Mouse (Mus musculus) erythroblast, embryonic 14.5 days (primary cell): ENCODE data around the gene Kpna1. TPM values are rescaled to one million over a fixed set of nuclear protein-coding genes. Genes with fewer than 3 reads are reported as not detected.
A peak's percentile ranks its signal among the peaks of the same experiment; 100 is the strongest.

ENCODE experiments used
- H3K27me3 ChIP-seq: 2 replicates; pipeline ENCODE4 v1.6.1; 2012; ENCODE audit warnings: inconsistent platforms; ENCODE audit not compliant: control insufficient read depth
- H3K36me3 ChIP-seq: 2 replicates; pipeline ENCODE4 v1.6.1; 2012; ENCODE audit warnings: mild to moderate bottlenecking, inconsistent platforms; ENCODE audit not compliant: control insufficient read depth
- H3K4me1 ChIP-seq: 2 replicates; pipeline ENCODE4 v1.6.1; 2012; ENCODE audit warnings: inconsistent platforms; ENCODE audit not compliant: control insufficient read depth
- H3K4me3 ChIP-seq: replicated peaks from 2 replicates; pipeline ENCODE3; 2012; ENCODE audit warnings: moderate library complexity, mild to moderate bottlenecking, inconsistent platforms
- H3K9me3 ChIP-seq: 2 replicates; pipeline ENCODE4 v1.6.1; 2012; ENCODE audit warnings: low read length, inconsistent platforms, mixed read lengths; ENCODE audit not compliant: control insufficient read depth
- GATA1 ChIP-seq: IDR thresholded peaks from 2 replicates; pipeline ENCODE4 v1.6.1; 2012; ENCODE audit warnings: low read length, inconsistent platforms, mixed read lengths
- TAL1 ChIP-seq: IDR thresholded peaks from 3 replicates; pipeline ENCODE4 v1.6.1; 2012; ENCODE audit warnings: low read length, inconsistent platforms, mixed read lengths
- polyA plus RNA-seq: library from polyadenylated mRNA; stranded (reverse); fragments of >175 nt; gene quantifications from 2 replicates; pipeline ENCODE4 v1.2.3, GENCODE M21; 2012

Kpna1 gene
- polyA plus RNA-seq, 1 experiment: 5.2 TPM

DNA sequence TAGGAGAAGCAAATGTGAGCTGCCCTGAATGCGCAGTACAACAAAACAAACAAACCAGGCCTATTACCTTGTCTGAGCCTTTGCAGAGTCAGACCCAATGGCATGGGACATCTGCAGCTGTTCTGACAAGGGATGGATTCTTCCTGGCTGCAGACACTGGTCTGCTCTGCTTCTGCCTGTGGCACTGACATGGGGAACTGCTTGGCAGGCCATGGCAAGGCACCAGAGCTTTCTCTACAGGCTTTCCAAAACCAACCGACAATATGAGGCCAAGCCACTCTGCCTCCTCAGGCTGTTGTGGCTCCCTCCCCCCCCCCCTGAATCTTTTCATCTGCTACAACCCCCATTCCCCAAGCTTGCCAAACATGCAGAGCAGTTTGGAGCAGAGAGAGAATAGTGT is 84.8 kb downstream of the Kpna1 start:
- H3K4me3 ChIP-seq: no peak overlapping the region
- no peaks in the 10 kb centered on the region for H3K27me3 ChIP-seq
- peaks cover 38% of the 10 kb centered on the region for H3K4me1 ChIP-seq
- peaks cover 37% of the 10 kb centered on the region for H3K36me3 ChIP-seq
- H3K9me3 ChIP-seq: no peaks in the 10 kb centered on the region
- TF ChIP-seq TAL1 (no peak), GATA1 (no peak)

DNA sequence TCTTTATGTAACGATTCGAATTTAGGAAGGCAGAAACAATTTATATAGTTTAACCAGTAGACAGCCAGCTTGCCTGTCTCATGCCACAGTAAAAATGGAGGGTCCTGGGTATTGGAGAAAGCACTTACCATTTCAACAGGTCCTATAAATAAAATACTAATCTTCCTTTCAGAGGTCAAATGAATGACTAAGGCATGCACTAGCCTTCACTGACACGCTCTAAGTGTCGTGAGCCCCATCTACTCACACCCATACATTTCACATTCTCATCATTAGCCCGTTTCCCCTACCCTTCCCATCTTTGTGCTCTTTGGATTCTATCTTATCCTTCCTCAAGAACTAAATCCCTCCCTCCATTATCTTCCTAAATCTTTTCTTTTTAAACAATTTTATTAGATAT is 86.4 kb downstream of the Kpna1 start:
- no peaks in the 10 kb centered on the region for H3K9me3 ChIP-seq
- no peak overlapping the region for H3K4me3 ChIP-seq
- peaks cover 51% of the 10 kb centered on the region for H3K36me3 ChIP-seq
- H3K27me3 ChIP-seq: no peaks in the 10 kb centered on the region
- TF ChIP-seq GATA1 (no peak), TAL1 (no peak)
- H3K4me1 ChIP-seq: peaks cover 48% of the 10 kb centered on the region

DNA sequence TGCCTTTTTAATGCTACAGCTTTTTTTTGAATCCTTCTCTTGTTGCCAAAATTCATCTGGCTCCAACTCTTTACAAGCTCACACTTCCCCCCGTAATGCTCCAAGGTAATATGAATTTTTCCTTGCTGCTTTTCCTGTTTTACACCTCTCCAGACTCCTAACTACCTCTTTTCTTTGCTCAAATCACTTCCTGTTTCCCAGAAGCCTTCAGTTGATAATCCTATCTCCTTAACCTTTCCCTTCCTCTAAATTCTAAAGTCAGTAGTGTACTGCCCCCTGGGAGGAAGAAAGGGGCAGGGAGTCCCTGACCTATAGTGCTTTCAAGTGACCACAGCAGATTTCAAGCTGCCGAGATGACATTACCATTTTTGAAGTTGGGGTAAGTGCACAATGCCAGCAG is 89.1 kb downstream of the Kpna1 start:
- Histone ChIP-seq H3K36me3 (peaks cover 38% of the 10 kb centered on the region), H3K27me3 (no peaks in the 10 kb centered on the region), H3K4me3 (no peak overlapping the region), H3K9me3 (no peaks in the 10 kb centered on the region), H3K4me1 (peaks cover 51% of the 10 kb centered on the region)
- TF ChIP-seq GATA1 (no peak), TAL1 (no peak)

DNA sequence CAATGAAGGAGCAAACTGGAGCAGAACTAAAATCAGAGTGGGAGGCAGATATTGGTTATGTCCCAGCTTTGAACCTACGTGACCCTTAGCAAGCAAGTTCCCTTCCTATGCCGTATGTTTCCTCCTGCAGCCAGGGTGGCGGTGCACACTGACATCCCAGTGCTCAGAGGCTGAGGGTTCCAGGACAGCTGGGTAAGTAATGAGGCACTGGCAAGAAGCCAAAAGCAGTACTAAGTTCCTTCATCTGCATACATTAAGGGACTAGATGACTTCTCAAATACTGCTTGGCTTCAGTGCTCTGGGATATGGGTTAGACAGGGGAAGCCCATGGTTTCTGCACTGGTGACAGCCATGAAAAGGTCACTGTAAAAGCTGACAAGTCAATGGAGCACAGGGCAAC is 89.8 kb downstream of the Kpna1 start:
- no peaks in the 10 kb centered on the region for H3K9me3 ChIP-seq
- no peaks in the 10 kb centered on the region for H3K27me3 ChIP-seq
- peaks cover 35% of the 10 kb centered on the region for H3K36me3 ChIP-seq
- peaks cover 50% of the 10 kb centered on the region for H3K4me1 ChIP-seq
- H3K4me3 ChIP-seq: no peak overlapping the region
- TF ChIP-seq TAL1 (no peak), GATA1 (no peak)

DNA sequence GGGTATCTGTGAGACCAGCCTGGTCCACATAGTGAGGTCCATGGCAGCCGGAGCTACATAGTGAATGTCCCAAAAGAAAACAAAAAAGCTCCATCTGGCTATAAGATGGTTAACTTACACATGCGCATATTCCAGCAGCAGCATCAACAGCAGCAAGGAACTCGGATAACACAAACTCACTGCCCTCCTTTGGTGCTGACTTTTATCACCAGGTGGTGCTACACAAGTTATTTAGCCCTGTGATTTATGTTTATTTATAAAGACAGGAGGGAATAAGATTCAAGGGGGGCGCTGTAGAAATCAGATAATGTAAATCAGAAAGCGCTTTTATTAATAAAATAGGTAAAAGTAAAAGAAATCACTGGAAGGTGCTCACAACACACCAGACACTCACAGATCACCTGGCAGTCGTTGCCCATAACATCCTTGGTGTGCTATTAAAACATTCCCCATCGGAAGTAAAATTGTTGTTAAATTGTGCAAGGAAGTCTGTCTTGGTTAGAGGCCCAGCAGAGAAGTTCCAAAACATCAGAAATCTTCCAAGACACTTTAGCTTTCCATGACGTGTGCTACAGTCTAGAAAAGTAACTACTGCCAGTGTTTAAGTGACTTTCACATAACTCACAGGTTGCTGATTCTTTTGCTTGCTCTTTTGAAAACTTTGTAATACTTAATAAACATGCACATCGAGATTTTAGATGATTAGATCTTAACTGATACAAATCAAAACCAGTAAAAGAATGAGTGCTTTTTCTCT is 91.4 kb downstream of the Kpna1 start:
- Histone ChIP-seq H3K9me3 (no peaks in the 10 kb centered on the region), H3K27me3 (no peaks in the 10 kb centered on the region), H3K4me3 (peak overlapping the region; percentile 77), H3K36me3 (peaks cover 38% of the 10 kb centered on the region), H3K4me1 (peaks cover 49% of the 10 kb centered on the region)
- no peak for TF ChIP-seq TAL1
- TF ChIP-seq GATA1: no peak

DNA sequence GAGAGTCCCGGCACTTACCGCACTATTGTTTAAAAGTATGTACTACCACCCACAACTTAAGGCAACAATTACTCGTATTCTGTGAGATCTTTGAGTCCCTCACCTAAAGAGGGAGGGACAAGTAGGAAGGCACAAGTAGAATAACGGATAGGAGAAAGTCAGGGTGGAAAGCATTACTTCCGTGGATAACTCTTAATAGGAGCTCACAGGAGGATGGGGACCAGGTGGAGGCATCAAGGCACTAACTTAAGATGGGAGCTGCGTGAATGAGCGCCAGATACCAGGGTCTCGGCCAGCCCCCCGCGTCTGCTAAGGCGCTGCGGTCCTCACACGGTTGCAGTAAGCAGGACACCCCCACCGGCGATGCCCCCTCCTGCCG is 92.5 kb downstream of the Kpna1 start:
- no peaks in the 10 kb centered on the region for H3K27me3 ChIP-seq
- H3K9me3 ChIP-seq: no peaks in the 10 kb centered on the region
- H3K4me1 ChIP-seq: peaks cover 47% of the 10 kb centered on the region
- H3K4me3 ChIP-seq: peak overlapping the region; percentile 77
- TF ChIP-seq GATA1 (no peak), TAL1 (no peak)
- peaks cover 33% of the 10 kb centered on the region for H3K36me3 ChIP-seq

DNA sequence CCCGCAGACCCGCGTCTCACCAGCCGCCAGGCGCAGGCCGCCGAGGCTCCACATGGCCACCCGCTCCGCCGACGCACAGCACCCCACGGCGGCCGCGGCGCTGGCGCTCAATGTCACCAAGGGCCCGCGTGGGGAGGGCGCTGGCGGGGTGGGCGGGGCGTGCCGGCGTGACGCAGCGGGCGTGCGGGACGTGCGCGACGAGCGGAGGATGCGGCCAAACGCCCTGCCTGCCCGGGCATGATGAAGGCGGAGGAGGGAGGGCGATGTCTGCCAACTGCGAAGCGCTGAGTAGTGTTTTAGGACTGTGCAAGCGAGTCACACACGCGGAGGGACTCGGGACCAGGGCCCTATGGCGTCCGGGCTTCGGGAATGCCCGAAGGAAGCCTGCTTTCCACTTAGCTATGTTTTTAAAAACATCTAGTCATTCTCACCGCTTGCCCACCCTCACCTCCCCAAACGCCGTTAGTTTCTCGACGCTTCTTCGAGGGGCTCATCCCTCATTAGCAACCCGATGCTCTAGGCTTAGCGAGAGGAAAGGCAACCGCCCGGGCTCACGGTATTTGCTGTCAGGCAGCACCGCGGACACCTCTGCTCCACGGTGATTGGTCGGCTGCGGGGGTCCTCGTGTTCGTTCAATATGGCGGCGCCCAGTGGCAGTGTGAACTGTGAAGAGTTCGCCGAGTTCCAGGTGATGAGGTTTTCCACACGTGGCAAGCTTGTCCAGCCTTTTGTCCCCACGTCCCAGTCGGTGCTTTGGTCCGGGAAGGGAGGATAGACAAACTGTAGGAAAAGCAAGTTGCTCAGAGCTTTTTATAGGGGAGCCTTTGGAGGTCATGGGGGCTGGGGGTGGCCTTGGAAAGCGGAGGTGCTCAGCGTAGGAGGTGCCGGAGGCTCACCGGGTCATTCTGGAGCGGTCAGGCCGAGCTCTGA is 93.2 kb downstream of the Kpna1 start, which contains the start of the genes Fam162a and Ccdc58:
Gene Fam162a, minus strand, starts transcription at position 145 of the 930 bp plus-strand sequence.
Gene Ccdc58, plus strand, starts transcription at position 236 of the 930 bp plus-strand sequence.
- Histone ChIP-seq H3K4me1 (peaks cover 47% of the 10 kb centered on the region), H3K9me3 (no peaks in the 10 kb centered on the region), H3K36me3 (peaks cover 30% of the 10 kb centered on the region), H3K4me3 (peak within 1 kb of the TSS; percentile 77), H3K27me3 (no peaks in the 10 kb centered on the region)
- no peak for TF ChIP-seq GATA1
- TF ChIP-seq TAL1: no peak

DNA sequence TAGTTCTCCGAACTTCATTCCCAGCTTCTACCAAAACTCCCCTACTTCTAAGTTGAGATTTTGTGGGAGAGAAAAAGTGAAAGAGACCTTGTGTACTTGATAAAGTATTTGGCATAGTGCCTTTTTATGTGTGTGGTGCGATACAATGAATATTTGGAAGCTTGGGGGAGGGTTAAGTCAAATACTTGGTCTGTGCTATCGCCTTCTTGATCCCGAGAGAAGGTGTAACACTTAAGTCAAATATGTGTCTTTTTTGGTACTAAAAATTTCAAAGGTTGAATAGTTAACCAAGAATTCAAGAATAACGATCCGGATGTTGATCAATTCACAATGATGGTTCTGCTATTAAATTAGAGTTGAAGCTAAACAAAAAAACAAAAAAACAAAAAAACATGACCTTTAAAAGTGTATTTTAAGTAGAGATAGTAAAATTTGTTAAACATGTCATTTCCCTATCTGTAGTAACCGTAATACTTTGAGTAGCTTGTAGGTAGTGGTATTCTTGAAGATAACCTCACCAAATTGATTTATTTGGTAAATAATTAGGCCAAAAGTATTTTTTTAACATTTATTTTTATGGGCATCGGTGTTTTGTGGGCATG is 94.0 kb downstream of the Kpna1 start:
- peaks cover 23% of the 10 kb centered on the region for H3K36me3 ChIP-seq
- TF ChIP-seq GATA1 (no peak), TAL1 (no peak)
- H3K4me3 ChIP-seq: peak overlapping the region; percentile 77
- H3K4me1 ChIP-seq: peaks cover 47% of the 10 kb centered on the region
- H3K9me3 ChIP-seq: no peaks in the 10 kb centered on the region
- no peaks in the 10 kb centered on the region for H3K27me3 ChIP-seq

DNA sequence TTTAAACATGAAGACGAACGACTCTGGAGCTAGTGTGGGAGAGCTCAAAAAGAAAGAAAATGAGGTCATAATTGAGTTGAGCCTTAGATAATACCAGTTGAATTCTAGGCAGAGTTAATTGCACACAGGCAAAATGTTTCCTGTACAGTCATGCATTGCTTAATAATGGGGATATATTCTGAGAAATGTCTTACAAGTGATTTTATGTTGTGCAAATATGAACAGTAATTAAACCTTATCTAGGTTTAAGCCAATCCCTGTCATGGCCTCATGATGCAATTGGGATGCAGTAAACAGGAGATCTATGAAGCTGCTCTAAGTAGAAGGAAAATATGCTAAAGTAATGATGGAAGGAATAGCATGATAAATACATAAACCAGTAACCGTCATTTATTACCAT is 96.2 kb downstream of the Kpna1 start:
- TF ChIP-seq TAL1: no peak
- no peak for TF ChIP-seq GATA1

More for the DNA sequence above, 96.2 kb downstream of the Kpna1 start:
- no peaks in the 10 kb centered on the region for H3K9me3 ChIP-seq
- H3K4me3 ChIP-seq: no peak overlapping the region
- peaks cover 29% of the 10 kb centered on the region for H3K4me1 ChIP-seq
- H3K36me3 ChIP-seq: peaks cover 4% of the 10 kb centered on the region
- H3K27me3 ChIP-seq: no peaks in the 10 kb centered on the region
